Mouse (Mus musculus): Measurements from ENCODE around the gene Zbed6. TPM values are rescaled to one million over a fixed set of nuclear protein-coding genes. Genes with fewer than 3 reads are reported as not detected.

Gene Zbed6
- polyA plus RNA-seq, 1 experiment from 2014 or later: not detected

- Histone ChIP-seq H3K36me3 (ENCODE audit: control insufficient read depth, insufficient read depth, low read length) (peaks cover 7% of the 10 kb centered on the region; the same call in 1 of the 2 replicates), H3K4me2 (ENCODE audit: low read length) (no peak overlapping the region), H3K27me3 (replicated peaks; ENCODE audit: control insufficient read depth, insufficient read depth, low read length) (no peaks in the 10 kb centered on the region), H3K27ac (ENCODE audit: low read depth, low read length) (no peak overlapping the region), H3K9ac (ENCODE audit: low read depth, low read length) (no peak overlapping the region), H3K4me1 (ENCODE audit: control insufficient read depth, insufficient read depth, low read depth, low read length) (peaks cover 4% of the 10 kb centered on the region; the same call in 1 of the 2 replicates), H3K9me3 (ENCODE audit: control insufficient read depth, low read length) (no peaks in the 10 kb centered on the region), H3K4me3 (ENCODE audit: low read length) (no peak overlapping the region)
- no peak for ATAC-seq
- whole genome bisulfite sequencing: 94% methylated on average over 7 of the region's 7 CpGs
Measured at GRCm38 (mm10) chr1:133650288-133651055, 10.2 kb downstream of the Zbed6 start.

- no peak for ATAC-seq
- Histone ChIP-seq H3K27me3 (replicated peaks; ENCODE audit: control insufficient read depth, insufficient read depth, low read length) (no peaks in the 10 kb centered on the region), H3K4me2 (ENCODE audit: low read length) (no peak overlapping the region), H3K4me1 (ENCODE audit: control insufficient read depth, insufficient read depth, low read depth, low read length) (no peaks in the 10 kb centered on the region), H3K27ac (ENCODE audit: low read depth, low read length) (no peak overlapping the region), H3K36me3 (ENCODE audit: control insufficient read depth, insufficient read depth, low read length) (peaks cover 28% of the 10 kb centered on the region; the same call in 1 of the 2 replicates), H3K4me3 (ENCODE audit: low read length) (no peak overlapping the region), H3K9ac (ENCODE audit: low read depth, low read length) (no peak overlapping the region), H3K9me3 (ENCODE audit: control insufficient read depth, low read length) (no peaks in the 10 kb centered on the region)
- WGBS: 96% methylated on average over 5 of the region's 5 CpGs
Measured at GRCm38 (mm10) chr1:133645652-133646051, 15.0 kb downstream of the Zbed6 start.

GRCm38 (mm10) chr1:133641163-133641562, 19.5 kb downstream of the Zbed6 start:
- no peaks in the 10 kb centered on the region for H3K27me3 ChIP-seq (replicated peaks; ENCODE audit: control insufficient read depth, insufficient read depth, low read length)
- H3K4me3 ChIP-seq (ENCODE audit: low read length): no peak overlapping the region
- no peak overlapping the region for H3K9ac ChIP-seq (ENCODE audit: low read depth, low read length)
- H3K4me2 ChIP-seq (ENCODE audit: low read length): no peak overlapping the region
- no peaks in the 10 kb centered on the region for H3K4me1 ChIP-seq (ENCODE audit: control insufficient read depth, insufficient read depth, low read depth, low read length)
- H3K27ac ChIP-seq (ENCODE audit: low read depth, low read length): no peak overlapping the region
- WGBS: 89% methylated on average over 2 of the region's 2 CpGs
- no peak for ATAC-seq
- H3K9me3 ChIP-seq (ENCODE audit: control insufficient read depth, low read length): no peaks in the 10 kb centered on the region
- H3K36me3 ChIP-seq (ENCODE audit: control insufficient read depth, insufficient read depth, low read length): peaks cover 53% of the 10 kb centered on the region

- Histone ChIP-seq H3K9ac (ENCODE audit: low read depth, low read length) (no peak overlapping the region), H3K4me3 (ENCODE audit: low read length) (no peak overlapping the region), H3K9me3 (ENCODE audit: control insufficient read depth, low read length) (no peaks in the 10 kb centered on the region), H3K27ac (ENCODE audit: low read depth, low read length) (no peak overlapping the region), H3K27me3 (replicated peaks; ENCODE audit: control insufficient read depth, insufficient read depth, low read length) (no peaks in the 10 kb centered on the region), H3K4me1 (ENCODE audit: control insufficient read depth, insufficient read depth, low read depth, low read length) (no peaks in the 10 kb centered on the region), H3K4me2 (ENCODE audit: low read length) (no peak overlapping the region), H3K36me3 (ENCODE audit: control insufficient read depth, insufficient read depth, low read length) (peaks cover 46% of the 10 kb centered on the region)
- no peak for ATAC-seq
- WGBS: 90% methylated on average over 6 of the region's 6 CpGs
Measured at GRCm38 (mm10) chr1:133638517-133638916, 22.2 kb downstream of the Zbed6 start.

- Histone ChIP-seq H3K4me2 (ENCODE audit: low read length) (no peak overlapping the region), H3K36me3 (ENCODE audit: control insufficient read depth, insufficient read depth, low read length) (peaks cover 45% of the 10 kb centered on the region), H3K27ac (ENCODE audit: low read depth, low read length) (no peak overlapping the region), H3K9me3 (ENCODE audit: control insufficient read depth, low read length) (no peaks in the 10 kb centered on the region), H3K4me3 (ENCODE audit: low read length) (no peak overlapping the region), H3K27me3 (replicated peaks; ENCODE audit: control insufficient read depth, insufficient read depth, low read length) (no peaks in the 10 kb centered on the region), H3K4me1 (ENCODE audit: control insufficient read depth, insufficient read depth, low read depth, low read length) (no peaks in the 10 kb centered on the region), H3K9ac (ENCODE audit: low read depth, low read length) (no peak overlapping the region)
- ATAC-seq: no peak
- 98% methylated on average over 2 of the region's 2 CpGs for WGBS
Measured at GRCm38 (mm10) chr1:133632168-133632567, 28.5 kb downstream of the Zbed6 start.

GRCm38 (mm10) chr1:133625052-133625451, 35.6 kb downstream of the Zbed6 start:
- Histone ChIP-seq H3K27ac (ENCODE audit: low read depth, low read length) (no peak overlapping the region), H3K36me3 (ENCODE audit: control insufficient read depth, insufficient read depth, low read length) (peaks cover 38% of the 10 kb centered on the region), H3K4me1 (ENCODE audit: control insufficient read depth, insufficient read depth, low read depth, low read length) (no peaks in the 10 kb centered on the region), H3K4me2 (ENCODE audit: low read length) (no peak overlapping the region), H3K27me3 (replicated peaks; ENCODE audit: control insufficient read depth, insufficient read depth, low read length) (no peaks in the 10 kb centered on the region), H3K9me3 (ENCODE audit: control insufficient read depth, low read length) (no peaks in the 10 kb centered on the region), H3K4me3 (ENCODE audit: low read length) (no peak overlapping the region), H3K9ac (ENCODE audit: low read depth, low read length) (no peak overlapping the region)
- no peak for ATAC-seq
- 80% methylated on average over 2 of the region's 2 CpGs for WGBS

GRCm38 (mm10) chr1:133618311-133618710, 42.4 kb downstream of the Zbed6 start:
- H3K9me3 ChIP-seq (ENCODE audit: control insufficient read depth, low read length): no peaks in the 10 kb centered on the region
- no peak overlapping the region for H3K4me3 ChIP-seq (ENCODE audit: low read length)
- H3K27me3 ChIP-seq (replicated peaks; ENCODE audit: control insufficient read depth, insufficient read depth, low read length): no peaks in the 10 kb centered on the region
- ATAC-seq: no peak
- H3K27ac ChIP-seq (ENCODE audit: low read depth, low read length): no peak overlapping the region
- H3K4me2 ChIP-seq (ENCODE audit: low read length): no peak overlapping the region
- H3K36me3 ChIP-seq (ENCODE audit: control insufficient read depth, insufficient read depth, low read length): peaks cover 24% of the 10 kb centered on the region
- H3K4me1 ChIP-seq (ENCODE audit: control insufficient read depth, insufficient read depth, low read depth, low read length): no peaks in the 10 kb centered on the region
- no peak overlapping the region for H3K9ac ChIP-seq (ENCODE audit: low read depth, low read length)
- WGBS: 86% methylated on average over 8 of the region's 8 CpGs

- Histone ChIP-seq H3K9me3 (ENCODE audit: control insufficient read depth, low read length) (no peaks in the 10 kb centered on the region), H3K4me1 (ENCODE audit: control insufficient read depth, insufficient read depth, low read depth, low read length) (no peaks in the 10 kb centered on the region), H3K27me3 (replicated peaks; ENCODE audit: control insufficient read depth, insufficient read depth, low read length) (no peaks in the 10 kb centered on the region), H3K9ac (ENCODE audit: low read depth, low read length) (no peak overlapping the region), H3K36me3 (ENCODE audit: control insufficient read depth, insufficient read depth, low read length) (peaks cover 22% of the 10 kb centered on the region), H3K27ac (ENCODE audit: low read depth, low read length) (no peak overlapping the region), H3K4me3 (ENCODE audit: low read length) (no peak overlapping the region), H3K4me2 (ENCODE audit: low read length) (no peak overlapping the region)
- no peak for ATAC-seq
- WGBS: 69% methylated on average over 2 of the region's 2 CpGs
Measured at GRCm38 (mm10) chr1:133617908-133618307, 42.8 kb downstream of the Zbed6 start.

GRCm38 (mm10) chr1:133613817-133614216, 46.9 kb downstream of the Zbed6 start:
- Histone ChIP-seq H3K27me3 (replicated peaks; ENCODE audit: control insufficient read depth, insufficient read depth, low read length) (no peaks in the 10 kb centered on the region), H3K9ac (ENCODE audit: low read depth, low read length) (no peak overlapping the region), H3K36me3 (ENCODE audit: control insufficient read depth, insufficient read depth, low read length) (peaks cover 7% of the 10 kb centered on the region; the same call in 1 of the 2 replicates), H3K9me3 (ENCODE audit: control insufficient read depth, low read length) (no peaks in the 10 kb centered on the region), H3K27ac (ENCODE audit: low read depth, low read length) (no peak overlapping the region), H3K4me2 (ENCODE audit: low read length) (no peak overlapping the region), H3K4me1 (ENCODE audit: control insufficient read depth, insufficient read depth, low read depth, low read length) (peaks cover 7% of the 10 kb centered on the region), H3K4me3 (ENCODE audit: low read length) (no peak overlapping the region)
- no peak for ATAC-seq
- WGBS: 80% methylated on average over 3 of the region's 3 CpGs
